Mouse (Mus musculus) spleen, adult 2 months (tissue): ENCODE data around the gene Olfr635.

Experiments
- CTCF ChIP-seq: fragments of 200-500 bp; IDR thresholded peaks from 2 replicates; pipeline ENCODE4 v1.5.1; 2011; ENCODE audit warnings: mild to moderate bottlenecking, inconsistent platforms; ENCODE audit not compliant: insufficient read depth, insufficient read length, insufficient replicate concordance; ENCODE audit errors: extremely low read depth
- POLR2A ChIP-seq: fragments of 200-500 bp; IDR thresholded peaks from 2 replicates; pipeline ENCODE4 v1.6.1; 2011; ENCODE audit warnings: low read depth, low read length, inconsistent platforms

DNA sequence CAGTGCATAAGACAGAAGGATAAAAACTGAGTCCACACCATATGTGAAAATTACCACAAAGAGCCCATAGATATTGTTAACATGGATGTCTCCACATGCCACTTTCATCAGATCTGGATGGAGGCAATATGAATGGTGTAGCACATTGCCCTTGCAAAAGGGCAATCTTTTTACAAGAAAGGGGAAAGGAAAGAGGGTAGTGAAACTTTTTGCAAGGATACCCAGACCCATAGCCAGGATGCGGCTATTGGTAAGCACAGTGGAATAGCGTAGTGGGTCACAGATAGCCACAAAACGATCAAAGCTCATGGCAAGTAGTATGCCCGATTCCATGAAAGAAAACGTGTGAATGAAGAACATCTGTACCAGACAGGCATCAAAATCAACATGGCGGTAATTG is 50.7 kb downstream of the Olfr635 start:
- TF ChIP-seq CTCF (no peak), POLR2A (no peak)
